Mouse (Mus musculus) forebrain, postnatal 0 days (tissue): ENCODE data around the gene Pomt1. TPM values are rescaled to one million over a fixed set of nuclear protein-coding genes. Genes with fewer than 3 reads are reported as not detected.
A peak's percentile ranks its signal among the peaks of the same experiment; 100 is the strongest.

Experiments used
- ATAC-seq: fragments of 200-750 bp; cut with Nextera tagmentation; 2 replicates; pipeline ENCODE4 v1.8.0; 2017; ENCODE audit warnings: mild to moderate bottlenecking, moderate library complexity
- DNase-seq: peaks from one replicate; pipeline ENCODE4 v3.0.0-alpha.2; 2015
- H3K27ac ChIP-seq: fragments of 300-500 bp; sonication (generic); 2 replicates; pipeline ENCODE4 v1.5.1; 2014; ENCODE audit warnings: low read depth, mild to moderate bottlenecking, antibody characterized with exemption, low read length, moderate library complexity, mixed read lengths
- H3K27me3 ChIP-seq: fragments of 300-500 bp; sonication (generic); 2 replicates; pipeline ENCODE4 v1.6.1; 2014; ENCODE audit warnings: mild to moderate bottlenecking, low read length, mixed read lengths; ENCODE audit not compliant: insufficient read depth
- H3K36me3 ChIP-seq: fragments of 300-500 bp; sonication (generic); 2 replicates; pipeline ENCODE4 v1.6.1; 2014; ENCODE audit warnings: mild to moderate bottlenecking, moderate library complexity; ENCODE audit not compliant: insufficient read depth
- H3K4me1 ChIP-seq: fragments of 300-500 bp; sonication (generic); 2 replicates; pipeline ENCODE4 v1.6.1; 2014; ENCODE audit warnings: antibody characterized with exemption; ENCODE audit not compliant: insufficient read depth
- H3K4me2 ChIP-seq: fragments of 300-500 bp; sonication (generic); 2 replicates; pipeline ENCODE4 v1.6.1; 2014; ENCODE audit warnings: low read depth, mild to moderate bottlenecking, moderate library complexity
- H3K4me3 ChIP-seq: fragments of 300-500 bp; sonication (generic); 2 replicates; pipeline ENCODE4 v1.5.1; 2014; ENCODE audit warnings: low read depth, low read length, mixed read lengths
- H3K9ac ChIP-seq: fragments of 300-500 bp; sonication (generic); 2 replicates; pipeline ENCODE4 v1.6.1; 2014; ENCODE audit warnings: mild to moderate bottlenecking
- H3K9me3 ChIP-seq: fragments of 300-500 bp; sonication (generic); 2 replicates; pipeline ENCODE4 v1.6.1; 2016; ENCODE audit warnings: low read length
- CTCF ChIP-seq: sonication (generic); IDR thresholded peaks from 2 replicates; pipeline ENCODE4 v1.5.1; 2016; ENCODE audit warnings: antibody characterized with exemption, control low read depth, low read depth
- WGBS: fragments of 180-500 bp; shearing (Covaris S2); extraction: QIAGEN DNeasy Blood & Tissue Kit; methylation state at CpG from one replicate; pipeline ENCODE4 v1.1.7; 2014; 5-methylcytosine and 5-hydroxymethylcytosine counted together
- polyA plus RNA-seq: library from polyadenylated mRNA; unstranded; fragments of >200 nt; fragmentation: Nextera tagmentation; extraction: Ambion mirVana; gene quantifications from 2 replicates; pipeline ENCODE4 v1.2.1, GENCODE M21; 2015
- total RNA-seq: library from RNA; depleted of rRNA; stranded (reverse); fragments of >200 nt; gene quantifications from 2 replicates; pipeline ENCODE4 v1.2.3, GENCODE M21; 2014

Gene Pomt1
- total and polyA plus RNA-seq, 2 experiments from 2014 or later: 19.8 to 38.5 TPM

- DNase-seq: no peak
- Histone ChIP-seq H3K9ac (no peak overlapping the region), H3K27me3 (no peaks in the 10 kb centered on the region), H3K4me2 (no peak overlapping the region), H3K36me3 (peaks cover 99% of the 10 kb centered on the region), H3K4me1 (no peaks in the 10 kb centered on the region), H3K4me3 (no peak overlapping the region), H3K9me3 (no peaks in the 10 kb centered on the region), H3K27ac (no peak overlapping the region)
- ATAC-seq: no peak
- 95% methylated on average over 10 of the region's 10 CpGs for WGBS
- no peak for TF ChIP-seq CTCF
These were observed 15.4 kb upstream of the Pomt1 start for GRCm38 (mm10) chr2:32220969-32221368.

DNA sequence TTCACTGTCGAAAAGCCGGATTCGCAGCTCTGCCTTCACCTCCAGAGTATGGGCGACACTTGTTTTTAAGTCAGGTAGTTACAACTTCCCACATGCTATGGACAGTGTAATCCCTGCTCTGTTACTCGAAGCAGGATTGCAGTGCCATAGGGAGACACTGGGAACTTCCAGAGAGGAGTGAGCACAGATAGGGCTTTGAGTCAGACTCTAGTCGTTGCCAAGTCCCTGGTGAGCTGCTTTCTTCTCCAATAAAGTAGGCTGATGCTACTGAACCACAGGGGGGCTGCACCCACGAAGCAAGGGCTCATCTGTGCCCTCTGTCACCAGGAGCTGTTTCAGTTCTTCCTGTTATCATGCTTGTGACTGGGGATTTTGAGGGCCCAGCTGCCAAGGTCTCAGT lies 14.8 kb upstream of the Pomt1 start:
- ATAC-seq (no peak), DNase-seq (no peak)
- Histone ChIP-seq H3K4me1 (no peaks in the 10 kb centered on the region), H3K4me2 (no peak overlapping the region), H3K9ac (no peak overlapping the region), H3K4me3 (no peak overlapping the region), H3K27ac (no peak overlapping the region), H3K27me3 (no peaks in the 10 kb centered on the region), H3K9me3 (no peaks in the 10 kb centered on the region), H3K36me3 (peaks cover 99% of the 10 kb centered on the region)
- 87% methylated on average over 7 of the region's 7 CpGs for WGBS
- no peak for TF ChIP-seq CTCF

DNA sequence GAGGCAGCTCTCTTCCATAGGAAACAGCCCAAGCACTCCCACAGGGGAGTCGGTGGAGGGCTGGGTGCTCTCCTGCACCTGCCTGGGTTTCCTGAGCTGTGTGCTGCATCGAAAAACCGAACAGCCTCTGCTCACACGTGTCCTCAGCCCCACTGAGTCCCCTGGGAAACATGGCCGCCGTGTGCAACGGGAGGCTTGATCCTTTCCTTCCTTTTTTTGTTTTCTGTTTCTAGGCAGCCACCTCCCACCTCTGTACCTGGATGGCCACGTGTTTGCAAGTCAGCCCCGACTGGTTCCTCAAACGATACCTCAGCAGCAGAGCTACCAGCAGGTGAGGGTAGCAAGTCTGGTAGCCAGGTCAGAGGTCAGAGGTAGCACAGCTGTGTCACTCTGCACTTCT lies 14.3 kb upstream of the Pomt1 start:
- Histone ChIP-seq H3K4me1 (no peaks in the 10 kb centered on the region), H3K27me3 (no peaks in the 10 kb centered on the region), H3K4me2 (no peak overlapping the region), H3K4me3 (no peak overlapping the region), H3K36me3 (peaks cover 99% of the 10 kb centered on the region), H3K9ac (no peak overlapping the region), H3K9me3 (no peaks in the 10 kb centered on the region), H3K27ac (no peak overlapping the region)
- 86% methylated on average over 10 of the region's 10 CpGs for WGBS
- DNase-seq (no peak), ATAC-seq (no peak)
- no peak for TF ChIP-seq CTCF

- no peak overlapping the region for H3K27ac ChIP-seq
- peak overlapping the region; percentile 66; the same call in 1 of the 2 replicates for H3K4me3 ChIP-seq
- H3K27me3 ChIP-seq: no peaks in the 10 kb centered on the region
- H3K4me1 ChIP-seq: 0 out of 2 replicates have a peak, but pooled peaks cover 9% of the 10 kb centered on the region
- no peaks in the 10 kb centered on the region for H3K9me3 ChIP-seq
- ATAC-seq: no peak
- DNase-seq: peak; percentile 18
- peak overlapping the region; percentile 68 for H3K9ac ChIP-seq
- no peak for TF ChIP-seq CTCF
- H3K4me2 ChIP-seq: peak overlapping the region; percentile 57
- WGBS: 31% methylated on average over 7 of the region's 7 CpGs
- peaks cover 47% of the 10 kb centered on the region for H3K36me3 ChIP-seq
These were observed 957 bp upstream of the Pomt1 start for GRCm38 (mm10) chr2:32235433-32235832.

- peaks cover 32% of the 10 kb centered on the region for H3K36me3 ChIP-seq
These were observed 534 bp downstream of the Pomt1 start for GRCm38 (mm10) chr2:32236760-32237487.

GRCm38 (mm10) chr2:32237571-32237970 lies 1.2 kb downstream of the Pomt1 start:
- Histone ChIP-seq H3K4me3 (peak overlapping the region; percentile 66), H3K4me1 (0 out of 2 replicates have a peak, but pooled peaks cover 9% of the 10 kb centered on the region), H3K9me3 (no peaks in the 10 kb centered on the region), H3K9ac (no peak overlapping the region), H3K27ac (no peak overlapping the region), H3K36me3 (peaks cover 31% of the 10 kb centered on the region), H3K4me2 (peak overlapping the region; percentile 57), H3K27me3 (no peaks in the 10 kb centered on the region)
- WGBS: 33% methylated on average over 4 of the region's 4 CpGs
- no peak for TF ChIP-seq CTCF
- ATAC-seq (no peak), DNase-seq (no peak)

More at GRCm38 (mm10) chr2:32236760-32237487, 534 bp downstream of the Pomt1 start:
- under 1% methylated on average over 20 of the region's 20 CpGs for WGBS
- DNase-seq (peak; percentile 62), ATAC-seq (peak; percentile 56)
- peak overlapping the region; percentile 66 for H3K4me3 ChIP-seq
- TF ChIP-seq CTCF: peak; percentile 50
- H3K27ac ChIP-seq: peak overlapping the region; percentile 78
- no peaks in the 10 kb centered on the region for H3K27me3 ChIP-seq
- no peaks in the 10 kb centered on the region for H3K9me3 ChIP-seq
- 0 out of 2 replicates have a peak, but pooled peaks cover 9% of the 10 kb centered on the region for H3K4me1 ChIP-seq
- H3K9ac ChIP-seq: peak overlapping the region; percentile 68
- H3K4me2 ChIP-seq: peak overlapping the region; percentile 57

DNA sequence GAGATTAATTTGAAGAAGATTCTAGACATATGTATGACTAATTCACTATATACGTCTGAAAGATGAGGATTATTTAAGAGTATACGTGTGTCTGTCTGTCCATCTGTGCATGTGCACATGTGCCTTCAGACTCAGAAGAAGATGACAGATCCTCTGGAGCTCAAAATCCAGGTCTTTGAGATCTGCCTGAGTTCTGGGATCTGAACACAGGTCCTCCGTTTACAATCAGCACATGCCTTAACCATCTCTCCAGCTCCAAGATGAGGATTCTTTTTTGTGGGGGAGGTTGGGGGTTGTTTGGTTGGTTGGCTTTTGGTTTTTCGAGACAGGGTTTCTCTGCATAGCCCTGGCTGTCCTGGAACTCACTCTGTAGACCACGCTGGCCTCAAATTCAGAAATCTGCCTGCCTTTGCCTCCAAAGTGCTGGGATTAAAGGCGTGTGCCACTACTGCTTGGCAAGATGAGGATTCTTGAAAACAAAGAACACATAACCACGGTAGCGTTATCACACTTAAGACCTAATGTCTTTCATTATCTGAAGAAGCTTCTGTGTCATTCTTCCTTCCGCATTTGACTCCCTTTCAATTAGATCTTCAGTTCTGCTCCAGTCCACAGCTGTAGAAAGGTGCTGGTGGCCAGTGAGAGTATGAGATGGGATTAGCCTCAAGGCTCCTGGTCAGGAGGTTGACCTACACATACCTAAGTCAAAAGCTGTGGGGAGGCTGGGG lies 2.5 kb downstream of the Pomt1 start:
- DNase-seq (no peak), ATAC-seq (no peak)
- 0 out of 2 replicates have a peak, but pooled peaks cover 9% of the 10 kb centered on the region for H3K4me1 ChIP-seq
- TF ChIP-seq CTCF: no peak
- H3K9ac ChIP-seq: no peak overlapping the region
- no peak overlapping the region for H3K4me3 ChIP-seq
- H3K4me2 ChIP-seq: no peak overlapping the region
- no peaks in the 10 kb centered on the region for H3K9me3 ChIP-seq
- no peak overlapping the region for H3K27ac ChIP-seq
- H3K36me3 ChIP-seq: peaks cover 24% of the 10 kb centered on the region
- WGBS: 93% methylated on average over 9 of the region's 9 CpGs
- H3K27me3 ChIP-seq: no peaks in the 10 kb centered on the region
